Mouse (Mus musculus) heart, embryonic 14.5 days (tissue): ENCODE data around the gene Trim65. TPM values are rescaled to one million over a fixed set of nuclear protein-coding genes. Genes with fewer than 3 reads are reported as not detected.

Source experiments
- ATAC-seq: fragments of 200-750 bp; cut with Nextera tagmentation; 2 replicates; pipeline ENCODE4 v1.8.0; 2017; ENCODE audit warnings: low read depth, moderate TSS enrichment; ENCODE audit not compliant: insufficient number of reproducible peaks, insufficient read depth, low FRiP score
- H3K27ac ChIP-seq, 2 experiments: fragments of 200-500 bp in 1 of 2; fragments of 300-500 bp in 1 of 2; sonication (generic) in 1 of 2; replicated peaks in 1 of 2; 2 replicates each; pipeline ENCODE4 v1.5.1; 2012 to 2014; ENCODE audit warnings: low read depth in 2 of 2, low read length in 2 of 2, control low read depth in 1 of 2, mild to moderate bottlenecking in 1 of 2, mixed read lengths in 1 of 2; ENCODE audit not compliant: control insufficient read depth in 1 of 2, insufficient read depth in 1 of 2
- H3K27me3 ChIP-seq: fragments of 300-500 bp; sonication (generic); 2 replicates; pipeline ENCODE4 v1.6.1; 2014; ENCODE audit warnings: mild to moderate bottlenecking, low read length, control low read depth; ENCODE audit not compliant: control insufficient read depth, insufficient read depth
- H3K36me3 ChIP-seq: fragments of 300-500 bp; sonication (generic); 2 replicates; pipeline ENCODE4 v1.6.1; 2014; ENCODE audit warnings: mild to moderate bottlenecking, control low read depth, low read length, mixed read lengths; ENCODE audit not compliant: control insufficient read depth, insufficient read depth
- H3K4me1 ChIP-seq, 2 experiments: fragments of 200-500 bp in 1 of 2; fragments of 300-500 bp in 1 of 2; sonication (generic) in 1 of 2; 2 replicates each; pipeline ENCODE4 v1.6.1; 2012 to 2014; ENCODE audit warnings: low read length in 2 of 2, control low read depth in 1 of 2, mixed read lengths in 1 of 2; ENCODE audit not compliant: control insufficient read depth in 2 of 2, insufficient read depth in 2 of 2
- H3K4me2 ChIP-seq: fragments of 300-500 bp; sonication (generic); 2 replicates; pipeline ENCODE4 v1.6.1; 2014; ENCODE audit warnings: mild to moderate bottlenecking, low read length
- H3K4me3 ChIP-seq, 2 experiments: fragments of 200-500 bp in 1 of 2; fragments of 300-500 bp in 1 of 2; sonication (generic) in 1 of 2; 2 replicates each; pipeline ENCODE4 v1.5.1; 2012 to 2014; ENCODE audit warnings: low read length in 2 of 2, mild to moderate bottlenecking in 2 of 2, control low read depth in 1 of 2, low read depth in 1 of 2, moderate library complexity in 1 of 2; ENCODE audit not compliant: control insufficient read depth in 1 of 2, insufficient read depth in 1 of 2
- H3K9ac ChIP-seq: fragments of 300-500 bp; sonication (generic); 2 replicates; pipeline ENCODE4 v1.6.1; 2014; ENCODE audit warnings: mild to moderate bottlenecking, low read length
- H3K9me3 ChIP-seq: fragments of 300-500 bp; sonication (generic); 2 replicates; pipeline ENCODE4 v1.6.1; 2016; ENCODE audit warnings: low read length, control low read depth; ENCODE audit not compliant: control insufficient read depth
- WGBS: fragments of 180-500 bp; shearing (Covaris S2); extraction: QIAGEN DNeasy Blood & Tissue Kit; methylation state at CpG from one replicate; pipeline ENCODE4 v1.1.7; 2014; 5-methylcytosine and 5-hydroxymethylcytosine counted together
- polyA plus RNA-seq: library from polyadenylated mRNA; unstranded; fragments of >200 nt; fragmentation: Nextera tagmentation; extraction: Ambion mirVana; gene quantifications from 2 replicates; pipeline ENCODE4 v1.2.1, GENCODE M21; 2014

The Trim65 gene
- polyA plus RNA-seq, 1 experiment from 2014 or later = 4.8 TPM

DNA sequence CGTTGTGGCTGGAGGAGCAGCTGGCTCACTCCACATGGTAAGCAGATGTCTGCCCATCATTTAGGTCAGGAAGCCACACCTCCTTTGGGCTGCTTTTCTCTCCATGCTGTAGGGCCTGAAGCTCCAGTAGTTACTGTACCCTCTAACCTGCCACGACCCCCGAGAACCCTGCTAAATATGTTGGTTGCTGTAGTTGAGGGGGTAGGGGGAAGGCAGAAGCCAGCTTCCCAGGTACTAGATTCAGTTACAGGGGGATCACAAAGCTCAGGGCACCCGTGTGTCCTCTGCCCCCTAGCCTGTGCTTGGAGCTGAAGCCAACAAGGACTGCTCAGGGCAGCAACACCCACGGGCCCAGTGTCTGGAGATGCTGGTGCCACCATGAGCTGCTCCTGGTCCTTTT, 2.6 kb upstream of the Trim65 start:
- Histone ChIP-seq H3K4me3 (no peak overlapping the region), H3K4me2 (no peak overlapping the region), H3K9ac (no peak overlapping the region), H3K27me3 (no peaks in the 10 kb centered on the region), H3K4me1 (peaks cover 13 to 24% of the 10 kb centered on the region in 2 experiments), H3K27ac (no peak overlapping the region), H3K36me3 (peaks cover 55% of the 10 kb centered on the region), H3K9me3 (no peaks in the 10 kb centered on the region)
- WGBS = 75% methylated on average over 5 of the region's 5 CpGs
- ATAC-seq = no peak

DNA sequence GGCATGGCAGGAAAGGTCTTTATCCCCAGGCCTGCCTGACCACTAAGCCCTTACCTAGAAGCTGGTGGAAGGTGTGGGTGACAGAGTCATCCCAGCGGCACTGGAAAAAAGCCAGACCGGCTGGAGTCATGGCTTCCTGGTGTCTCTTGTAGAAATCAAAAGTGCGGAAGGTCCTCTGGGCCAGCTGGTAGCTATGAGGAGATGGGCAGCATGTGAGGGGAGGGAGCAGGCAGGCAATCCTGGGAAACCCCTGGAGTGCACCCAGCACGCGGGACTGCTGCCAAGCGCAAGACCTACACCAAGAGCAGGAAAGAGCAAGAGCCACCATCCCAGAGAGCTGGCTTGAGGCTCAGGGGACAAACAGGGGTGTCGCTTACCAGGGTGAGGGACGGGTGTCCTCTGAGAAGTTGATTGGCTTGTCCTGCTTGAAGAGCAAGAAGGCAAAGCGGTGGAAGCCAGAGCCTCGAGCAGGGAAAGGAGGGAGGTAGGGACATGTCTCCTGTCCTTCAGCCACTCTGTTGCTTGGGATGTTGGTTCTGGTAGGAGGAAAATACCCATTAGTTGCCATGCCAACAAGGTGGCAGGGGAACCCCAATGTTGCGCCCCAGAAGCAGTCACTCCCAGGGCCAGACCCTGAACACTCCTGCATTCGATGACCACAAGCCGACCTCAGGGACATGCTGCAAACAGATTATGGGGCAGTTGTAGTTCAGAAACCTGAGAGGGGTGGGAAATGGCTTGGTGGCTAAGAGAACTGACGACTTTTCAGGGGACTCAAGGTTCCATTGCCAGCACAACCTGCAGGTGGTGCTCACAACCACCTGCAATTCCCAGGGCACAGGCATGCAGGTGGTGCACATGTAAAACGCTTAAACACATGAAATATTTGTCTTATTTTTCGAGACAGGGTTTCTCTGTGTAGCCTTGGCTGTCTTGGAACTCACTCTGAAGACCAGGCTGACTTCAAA, 1.7 kb upstream of the Trim65 start:
- Histone ChIP-seq H3K36me3 (peaks cover 60% of the 10 kb centered on the region), H3K9ac (no peak overlapping the region), H3K27me3 (no peaks in the 10 kb centered on the region), H3K9me3 (no peaks in the 10 kb centered on the region), H3K4me1 (peaks cover 13 to 24% of the 10 kb centered on the region in 2 experiments), H3K27ac (no peak overlapping the region), H3K4me3 (no peak overlapping the region), H3K4me2 (no peak overlapping the region)
- 81% methylated on average over 16 of the region's 16 CpGs for WGBS
- no peak for ATAC-seq

DNA sequence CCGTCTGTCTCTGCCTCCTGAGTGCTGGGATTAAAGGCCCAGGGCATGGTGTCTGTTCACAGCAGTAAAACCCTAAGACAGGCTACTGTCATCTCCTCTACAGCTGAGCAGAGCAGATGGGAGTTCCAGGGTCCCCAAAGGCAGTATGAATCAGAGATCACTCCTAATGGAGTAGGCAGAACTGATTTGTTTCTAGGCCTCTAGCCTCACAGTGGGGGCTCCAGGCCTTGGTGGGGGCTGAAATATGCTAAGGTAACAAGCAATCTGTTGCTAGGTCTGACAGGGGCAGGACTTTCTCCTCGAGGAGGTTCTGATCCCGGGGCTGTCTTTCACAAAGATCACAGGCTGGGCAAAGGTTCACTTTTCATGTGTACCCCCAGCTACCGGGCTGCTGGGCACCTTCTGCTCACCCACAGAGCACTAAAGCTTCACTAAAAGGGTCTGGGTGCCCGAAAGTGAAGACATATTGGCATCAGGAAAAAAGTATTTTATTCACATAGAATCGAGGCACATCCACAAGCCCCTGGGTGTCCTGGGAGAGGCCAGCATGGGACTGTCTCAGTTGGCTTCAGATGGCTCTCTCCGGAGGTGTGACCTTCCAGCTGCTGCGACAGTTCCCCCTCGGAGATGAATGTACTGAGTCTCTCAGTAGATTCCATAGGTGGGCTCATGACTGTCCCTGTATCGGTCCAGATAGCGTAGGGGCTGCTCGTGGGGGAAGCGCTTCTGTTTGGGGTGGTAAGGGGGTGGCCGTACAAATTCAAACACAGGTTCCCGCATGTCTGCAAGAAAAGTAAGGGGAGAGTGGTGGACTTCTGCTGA, 632 bp upstream of the Trim65 start:
- Histone ChIP-seq H3K36me3 (peaks cover 53% of the 10 kb centered on the region), H3K27me3 (no peaks in the 10 kb centered on the region), H3K4me2 (peak overlapping the region; percentile 75), H3K4me1 (peaks cover 17 to 31% of the 10 kb centered on the region in 2 experiments), H3K4me3 (peak overlapping the region; percentile 57 to 63), H3K9ac (peak overlapping the region; percentile 81), H3K27ac (peak overlapping the region; percentile 81 to 88), H3K9me3 (no peaks in the 10 kb centered on the region)
- ATAC-seq = no peak
- 79% methylated on average over 15 of the region's 15 CpGs for WGBS

DNA sequence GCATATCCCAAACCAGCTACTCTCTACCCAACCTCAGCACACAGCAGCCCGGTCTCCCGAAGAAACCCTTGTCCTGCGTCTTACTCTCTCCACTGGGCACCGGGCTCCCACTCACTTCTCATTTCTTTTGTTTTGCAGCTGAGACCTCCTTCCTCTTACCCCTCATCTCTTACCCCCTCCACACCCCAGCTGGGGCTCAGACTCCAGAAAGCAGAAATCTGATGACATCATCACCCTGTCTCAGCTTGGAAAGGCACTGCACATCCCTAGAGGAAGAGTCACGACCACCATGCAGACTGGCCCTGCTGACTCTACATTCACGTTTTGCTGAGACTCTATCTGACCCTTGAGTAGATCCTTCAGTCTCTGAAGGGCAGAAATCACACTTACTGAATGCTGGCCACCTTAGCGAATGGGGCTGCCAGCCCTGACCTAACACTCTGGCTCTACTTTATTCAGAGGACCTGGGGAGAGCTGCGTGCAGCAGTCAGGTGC, 888 bp downstream of the Trim65 start:
- WGBS = 40% methylated on average over 8 of the region's 8 CpGs
- ATAC-seq = no peak; the same call in 1 of the 2 replicates
- peak overlapping the region; percentile 81 for H3K9ac ChIP-seq
- peaks cover 54% of the 10 kb centered on the region for H3K36me3 ChIP-seq
- peak overlapping the region; percentile 81 to 88 for H3K27ac ChIP-seq
- peak overlapping the region; percentile 57 to 63 for H3K4me3 ChIP-seq
- H3K4me2 ChIP-seq = peak overlapping the region; percentile 75
- H3K9me3 ChIP-seq = peaks cover 4% of the 10 kb centered on the region; the same call in 1 of the 2 replicates
- H3K4me1 ChIP-seq = peaks cover 17 to 31% of the 10 kb centered on the region in 2 experiments
- no peaks in the 10 kb centered on the region for H3K27me3 ChIP-seq

DNA sequence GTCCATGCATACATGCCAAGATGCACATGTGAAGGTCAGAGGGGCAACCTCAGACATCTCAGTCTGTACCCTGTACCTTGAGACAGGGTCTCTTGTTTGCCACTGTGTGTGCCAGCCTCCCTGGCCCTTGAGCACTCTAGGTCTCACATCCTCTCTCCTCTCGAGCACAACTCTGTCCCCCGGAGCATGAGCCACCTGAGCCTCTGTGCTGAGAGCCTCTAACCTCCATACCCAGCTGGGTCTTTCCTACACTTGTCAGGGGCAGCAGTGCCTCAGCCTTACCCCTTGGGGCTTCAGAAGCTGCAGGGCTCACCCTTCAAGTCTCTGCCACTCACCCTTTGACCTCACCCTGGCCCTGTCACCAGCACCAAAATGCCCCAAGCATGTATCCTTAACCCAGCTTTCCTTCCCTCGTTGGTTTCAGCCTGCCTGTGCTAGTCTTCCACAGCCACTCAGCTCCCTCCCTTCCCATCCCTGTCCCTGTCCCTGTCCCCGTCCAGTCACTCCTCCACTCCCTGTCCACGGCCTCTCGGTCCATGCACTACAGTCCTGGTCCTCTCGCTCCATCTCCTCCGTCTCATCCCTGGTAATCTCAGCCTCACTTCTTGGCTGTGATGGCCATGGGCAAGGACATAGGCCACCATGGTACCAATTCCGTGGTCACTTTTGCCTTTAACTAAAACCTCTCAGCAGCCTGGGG, 1.7 kb downstream of the Trim65 start:
- peaks cover 51% of the 10 kb centered on the region for H3K36me3 ChIP-seq
- H3K27ac ChIP-seq = no peak overlapping the region
- H3K4me2 ChIP-seq = peak overlapping the region; percentile 75
- peaks cover 4% of the 10 kb centered on the region; the same call in 1 of the 2 replicates for H3K9me3 ChIP-seq
- peaks cover 17 to 31% of the 10 kb centered on the region in 2 experiments for H3K4me1 ChIP-seq
- no peak overlapping the region; the same call in 1 of the 2 replicates for H3K9ac ChIP-seq
- ATAC-seq = no peak
- peak overlapping the region in 1 of 2 experiments; percentile 63; a peak in 1 of 4 replicates for H3K4me3 ChIP-seq
- H3K27me3 ChIP-seq = no peaks in the 10 kb centered on the region
- 82% methylated on average over 9 of the region's 9 CpGs for WGBS

DNA sequence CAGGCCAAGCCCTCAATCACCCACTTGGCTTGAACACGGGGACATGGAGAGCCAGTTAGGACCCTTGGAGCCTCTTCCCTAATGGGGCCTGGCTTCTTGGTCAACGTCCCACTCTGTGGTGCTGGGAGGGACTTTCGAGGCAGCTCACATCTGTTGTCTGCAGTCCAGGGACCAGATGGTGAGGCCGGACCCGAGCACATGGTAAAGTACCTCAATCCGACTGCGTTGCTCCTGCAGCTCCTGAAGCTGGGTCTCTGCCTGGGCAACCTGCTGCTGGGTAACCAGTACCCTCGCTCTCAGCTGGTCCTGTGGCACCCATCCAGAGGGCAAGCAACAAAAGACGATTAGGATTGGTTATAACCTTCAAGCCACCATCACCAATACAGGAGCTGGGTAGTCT, 2.9 kb downstream of the Trim65 start:
- H3K4me3 ChIP-seq = no peak overlapping the region
- ATAC-seq = no peak
- peak overlapping the region; percentile 49; the same call in 1 of the 2 replicates for H3K9ac ChIP-seq
- H3K4me2 ChIP-seq = no peak overlapping the region
- peaks cover 17 to 31% of the 10 kb centered on the region in 2 experiments for H3K4me1 ChIP-seq
- H3K36me3 ChIP-seq = peaks cover 52% of the 10 kb centered on the region
- H3K27me3 ChIP-seq = no peaks in the 10 kb centered on the region
- H3K9me3 ChIP-seq = peaks cover 4% of the 10 kb centered on the region; the same call in 1 of the 2 replicates
- 0 out of 4 replicates have a peak overlapping the region, but pooled peaks of 1 of the 2 experiments have one; percentile 2 for H3K27ac ChIP-seq
- WGBS = 78% methylated on average over 9 of the region's 9 CpGs
